Mouse (Mus musculus): ENCODE measurements around the gene Acap2. TPM values are rescaled to one million over a fixed set of nuclear protein-coding genes. Genes with fewer than 3 reads are reported as not detected.

Acap2 gene
- total RNA-seq, 2 experiments from 2014 or later = 6.9 to 9.3 TPM

DNA sequence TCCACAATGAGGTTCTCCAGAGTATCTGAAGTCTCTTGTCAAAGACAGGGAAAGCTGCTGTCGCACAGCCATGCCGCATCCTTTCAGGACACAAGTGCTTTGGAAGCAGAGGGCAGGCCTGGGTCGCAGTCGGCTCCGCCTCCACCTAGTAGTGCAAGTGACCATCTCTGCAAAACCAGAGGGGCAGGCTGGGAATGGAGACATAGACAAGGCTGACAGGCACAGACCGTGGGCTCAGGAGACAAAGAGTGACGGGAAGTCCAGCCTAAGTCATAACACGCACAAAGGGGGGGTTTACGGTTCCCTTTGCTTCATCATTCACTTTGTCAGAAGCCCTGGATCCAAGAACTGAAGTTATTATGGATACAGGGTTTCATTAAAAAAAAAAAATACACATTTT lies 107.9 kb downstream of the Acap2 start:
- no peak for DNase-seq (ENCODE audit: low spot score)

DNA sequence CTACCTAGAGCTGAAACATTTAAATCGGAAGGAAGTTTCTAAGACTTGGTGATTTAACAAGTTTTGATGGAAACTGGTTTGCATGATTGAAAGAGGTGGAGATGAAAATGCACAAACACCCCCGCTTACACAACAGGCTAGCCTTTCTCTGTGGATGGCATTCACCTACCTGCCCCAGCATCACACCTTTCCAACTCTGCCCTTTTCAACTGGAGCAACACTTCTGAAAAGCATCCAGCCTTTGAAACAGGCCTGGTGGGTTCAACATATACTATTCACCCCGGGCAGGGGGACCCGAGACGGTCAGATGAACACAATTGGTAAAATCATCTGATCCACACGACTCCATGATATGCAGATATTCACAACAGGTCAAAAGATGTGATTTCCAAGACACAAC lies 119.2 kb downstream of the Acap2 start:
- DNase-seq (ENCODE audit: low spot score) = no peak

DNA sequence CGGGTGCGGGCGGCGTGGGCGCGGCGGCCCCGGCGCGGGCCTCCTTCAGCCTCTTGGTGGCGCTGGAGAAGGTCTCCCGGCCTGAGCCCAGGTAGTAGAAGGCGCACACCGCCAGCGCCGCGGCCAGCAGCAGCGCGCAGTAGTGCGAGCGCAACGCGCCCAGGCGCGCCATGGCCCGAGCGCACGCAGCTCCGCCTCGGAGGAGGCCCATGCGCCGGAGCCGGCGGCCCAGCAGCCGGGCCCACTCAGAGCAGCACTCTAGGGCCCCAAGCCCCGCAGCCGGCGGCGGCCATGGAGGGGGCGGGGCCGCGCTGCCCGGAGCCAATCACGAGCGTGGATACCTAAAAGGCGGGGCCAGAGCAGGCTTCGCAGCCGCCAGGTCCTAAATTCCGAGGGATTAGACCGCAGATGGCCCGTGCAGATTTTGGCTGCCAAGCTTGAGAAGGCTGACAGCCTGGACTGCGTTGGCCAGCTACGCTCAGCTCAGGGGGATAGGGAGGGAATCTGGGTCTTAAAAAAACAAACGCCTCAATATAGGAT lies 119.8 kb downstream of the Acap2 start, which contains the start of gene Xxylt1:
TSS of gene Xxylt1 (minus strand) at position 308 of the 540 bp plus-strand sequence.
- peak; percentile 94 for DNase-seq (ENCODE audit: low spot score)

DNA sequence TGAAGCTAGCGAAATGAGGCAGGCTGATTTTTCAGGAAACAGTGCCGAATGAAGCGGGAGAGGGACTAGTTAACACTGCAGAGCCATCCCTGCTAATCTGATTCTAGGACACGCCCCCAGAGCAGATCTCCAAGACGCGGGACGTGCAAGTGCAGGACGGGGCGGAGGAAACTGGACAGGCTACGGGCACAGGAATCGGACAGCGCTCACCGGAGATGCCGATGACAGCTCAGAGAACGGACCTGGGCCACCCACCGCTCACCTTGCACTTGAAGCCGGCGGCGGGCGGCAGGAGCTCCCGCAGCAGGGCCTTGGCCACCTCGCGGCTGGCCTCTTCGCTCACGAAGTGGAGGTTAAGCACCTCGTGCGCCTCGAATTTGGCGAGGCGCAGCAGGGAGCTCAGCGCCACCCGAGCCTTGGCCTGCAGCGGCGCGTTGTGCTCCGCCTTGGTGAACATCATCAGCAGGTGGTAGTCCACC lies 120.4 kb downstream of the Acap2 start:
- peak; percentile 66 for DNase-seq (ENCODE audit: low spot score)

DNA sequence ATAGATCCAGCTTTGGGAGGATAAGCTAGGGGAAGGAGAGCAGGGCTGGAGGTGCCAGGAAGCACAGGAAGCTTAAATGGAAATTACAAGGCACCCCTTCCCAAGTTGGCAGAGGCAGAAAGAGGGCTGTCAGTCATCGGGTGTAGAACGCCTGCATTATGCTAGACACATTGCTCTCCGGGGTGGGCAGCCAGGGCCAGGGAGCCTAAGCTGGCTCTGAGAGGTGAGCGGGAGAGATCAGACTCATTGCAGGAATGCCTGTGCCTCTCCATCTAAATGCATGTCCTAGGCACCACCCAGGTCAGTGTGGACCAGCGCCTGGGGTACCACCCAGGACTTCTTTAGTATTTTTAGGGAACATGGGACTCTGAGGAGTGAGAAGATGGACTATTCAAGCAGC lies 123.6 kb downstream of the Acap2 start:
- DNase-seq (ENCODE audit: low spot score) = no peak

DNA sequence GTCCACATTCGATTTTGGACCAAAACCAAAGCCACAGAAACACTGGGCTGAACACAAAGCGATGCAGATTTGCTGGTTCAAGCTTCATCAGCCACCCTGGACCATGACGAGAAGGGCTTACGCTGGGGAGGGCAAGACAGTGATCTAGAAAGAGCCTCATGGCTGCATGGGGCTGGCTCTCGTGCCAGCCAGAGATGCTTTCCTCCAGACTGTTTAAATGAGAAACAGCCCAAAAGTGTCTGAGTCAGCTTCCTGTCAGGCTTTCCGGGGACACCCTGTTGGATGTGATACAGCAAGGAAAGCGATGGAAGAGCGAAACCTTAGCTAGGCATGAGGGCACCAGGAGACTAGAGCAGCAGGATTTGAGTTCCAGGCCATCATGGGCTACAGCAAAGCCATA lies 124.6 kb downstream of the Acap2 start:
- no peak for DNase-seq (ENCODE audit: low spot score)

DNA sequence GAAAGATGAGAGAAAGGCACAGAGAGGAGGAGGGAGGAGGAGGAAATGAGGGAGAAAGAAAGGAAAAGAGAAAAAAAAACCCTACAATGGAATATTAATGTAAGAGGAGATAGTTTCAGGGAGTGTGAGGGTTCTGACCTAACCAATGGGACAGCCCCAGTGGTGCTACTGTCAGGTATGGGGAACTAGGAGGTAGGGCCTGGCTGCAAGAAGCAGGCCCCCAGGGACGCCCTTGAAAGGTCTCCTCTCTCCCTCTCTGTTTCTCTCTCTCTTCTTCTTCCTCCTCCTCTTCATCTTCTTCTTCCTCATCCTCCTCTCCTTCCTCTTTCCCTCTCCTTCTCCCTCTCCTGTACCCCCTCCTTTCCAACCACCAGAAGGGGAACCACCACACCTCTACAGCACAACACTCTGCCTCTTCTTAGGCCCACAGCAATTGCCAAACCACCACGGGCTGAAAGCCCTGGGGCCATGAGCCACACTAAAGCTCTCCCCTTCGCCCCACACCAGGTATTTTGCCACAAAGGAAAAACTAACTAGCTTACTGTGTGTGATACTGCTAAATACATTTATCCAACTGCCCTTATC lies 126.6 kb downstream of the Acap2 start:
- DNase-seq (ENCODE audit: low spot score) = no peak

DNA sequence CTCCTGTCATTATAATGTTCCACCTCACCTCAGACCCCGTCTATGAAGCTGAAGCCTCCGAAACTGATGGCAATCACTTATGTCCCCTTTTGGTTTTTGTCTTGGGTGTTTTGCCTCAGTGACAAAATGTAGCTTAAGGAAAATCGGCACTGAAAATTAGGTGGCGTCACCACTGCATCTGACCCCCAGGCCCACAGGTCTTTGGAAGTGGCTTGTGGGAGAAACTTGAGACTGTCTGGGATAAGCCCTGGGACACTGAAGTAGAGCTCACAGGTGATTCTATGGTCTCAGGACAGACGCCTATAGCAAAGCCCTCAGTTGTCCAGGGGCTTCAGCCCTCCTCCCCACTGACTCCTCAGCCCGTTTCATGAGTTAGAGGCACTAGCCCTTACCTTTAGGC lies 129.3 kb downstream of the Acap2 start:
- DNase-seq (ENCODE audit: low spot score) = no peak

DNA sequence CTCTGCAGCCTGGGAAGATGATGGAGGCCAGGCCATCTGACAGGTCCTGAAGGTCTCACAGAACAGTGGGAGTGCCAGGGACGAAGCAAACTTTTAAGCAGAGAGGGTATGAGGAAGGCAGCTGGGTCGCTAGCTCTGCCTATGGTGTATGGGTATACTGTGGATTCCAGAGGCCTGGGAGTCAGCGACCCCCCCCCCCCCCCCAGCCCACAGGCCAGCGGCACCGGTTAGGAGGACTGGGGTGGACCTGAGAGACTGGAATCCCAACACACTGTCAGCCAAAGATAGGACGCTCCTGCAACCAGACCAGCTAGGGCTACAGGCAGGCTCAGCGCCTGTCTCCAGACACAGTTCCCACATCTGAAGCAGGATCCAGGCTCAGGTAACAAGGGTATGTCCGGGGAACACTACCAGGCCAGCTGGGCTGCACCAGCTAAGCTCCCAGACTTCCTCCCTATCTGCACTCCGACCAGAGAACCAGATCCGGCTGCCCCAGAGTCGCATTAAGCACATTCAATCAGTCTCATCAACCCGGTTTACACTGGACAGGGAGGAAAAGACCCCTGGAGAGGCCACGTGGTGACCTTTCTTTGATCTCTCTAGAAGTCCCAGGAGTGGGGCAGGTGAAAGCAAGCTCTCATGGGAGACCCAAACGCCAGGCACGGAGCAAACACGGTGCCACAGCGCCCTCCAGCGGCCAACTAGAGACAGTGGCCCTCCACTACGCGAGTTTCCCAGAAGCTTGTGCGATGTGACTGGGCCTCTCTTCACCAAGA lies 130.5 kb downstream of the Acap2 start:
- peak; percentile 81 for DNase-seq (ENCODE audit: low spot score)

DNA sequence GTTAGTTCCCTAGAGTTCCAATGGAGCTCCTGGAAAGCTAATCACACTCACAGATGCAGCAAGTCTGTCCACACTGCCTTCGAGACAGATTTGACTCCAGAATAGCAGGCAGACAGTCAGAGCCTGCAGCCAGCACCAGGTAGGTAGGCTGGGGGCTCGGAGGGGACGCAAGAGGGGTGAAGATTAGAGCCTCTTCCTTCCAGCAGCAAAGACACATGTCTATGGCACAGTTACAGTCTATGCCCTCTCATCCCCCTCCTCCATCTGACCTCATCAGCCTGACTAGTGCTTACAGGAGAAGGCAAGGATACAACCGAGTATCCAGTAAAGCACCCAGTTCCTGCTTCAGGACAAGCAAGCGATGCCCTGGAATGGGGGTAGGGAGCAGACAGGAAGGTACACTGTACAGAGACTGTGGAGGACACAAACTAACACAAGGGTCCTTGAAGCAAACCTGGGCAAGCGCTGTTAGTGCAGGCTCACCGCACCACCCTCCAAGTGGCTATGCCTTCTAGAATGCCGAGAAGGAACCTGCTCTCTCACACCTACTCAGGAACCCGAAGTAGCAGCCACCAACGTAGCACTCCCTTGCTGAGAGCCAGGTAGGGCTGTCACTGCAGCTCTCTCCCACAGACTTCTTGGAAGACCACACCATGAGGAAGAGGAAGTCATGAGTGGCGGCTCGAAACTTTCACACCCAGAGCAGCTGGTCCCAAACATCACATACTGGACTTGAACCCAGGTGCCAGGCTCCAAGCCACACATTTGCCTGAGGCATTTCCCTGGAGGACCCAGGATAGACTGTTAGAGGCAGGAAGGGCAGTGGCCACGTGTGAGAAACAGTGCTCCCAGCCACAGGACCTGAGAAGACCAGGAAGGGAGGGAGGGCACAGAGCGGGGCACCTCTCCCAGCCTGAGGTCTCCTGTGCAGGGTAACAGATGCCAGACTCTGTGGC lies 131.6 kb downstream of the Acap2 start:
- DNase-seq (ENCODE audit: low spot score) = no peak

DNA sequence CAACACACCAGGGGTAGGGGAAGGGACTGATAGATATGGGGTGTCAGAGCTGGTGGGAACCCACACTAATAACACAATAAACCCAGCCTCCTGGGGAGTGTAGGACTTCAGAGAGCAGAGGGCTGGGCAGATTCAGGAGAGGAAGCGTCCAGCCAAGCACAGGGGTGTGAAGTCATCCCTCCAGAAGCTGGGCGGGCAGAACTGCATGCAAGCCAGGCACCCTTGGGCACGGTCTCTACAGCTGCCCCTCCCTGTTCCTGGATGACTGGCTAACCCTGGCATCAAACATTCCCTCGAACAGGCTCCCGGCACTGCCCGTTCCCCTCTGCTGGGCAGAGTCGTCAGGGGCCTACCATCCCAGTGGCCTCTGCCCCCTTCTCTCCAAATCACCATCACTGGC lies 132.8 kb downstream of the Acap2 start:
- peak; percentile 35 for DNase-seq (ENCODE audit: low spot score)

DNA sequence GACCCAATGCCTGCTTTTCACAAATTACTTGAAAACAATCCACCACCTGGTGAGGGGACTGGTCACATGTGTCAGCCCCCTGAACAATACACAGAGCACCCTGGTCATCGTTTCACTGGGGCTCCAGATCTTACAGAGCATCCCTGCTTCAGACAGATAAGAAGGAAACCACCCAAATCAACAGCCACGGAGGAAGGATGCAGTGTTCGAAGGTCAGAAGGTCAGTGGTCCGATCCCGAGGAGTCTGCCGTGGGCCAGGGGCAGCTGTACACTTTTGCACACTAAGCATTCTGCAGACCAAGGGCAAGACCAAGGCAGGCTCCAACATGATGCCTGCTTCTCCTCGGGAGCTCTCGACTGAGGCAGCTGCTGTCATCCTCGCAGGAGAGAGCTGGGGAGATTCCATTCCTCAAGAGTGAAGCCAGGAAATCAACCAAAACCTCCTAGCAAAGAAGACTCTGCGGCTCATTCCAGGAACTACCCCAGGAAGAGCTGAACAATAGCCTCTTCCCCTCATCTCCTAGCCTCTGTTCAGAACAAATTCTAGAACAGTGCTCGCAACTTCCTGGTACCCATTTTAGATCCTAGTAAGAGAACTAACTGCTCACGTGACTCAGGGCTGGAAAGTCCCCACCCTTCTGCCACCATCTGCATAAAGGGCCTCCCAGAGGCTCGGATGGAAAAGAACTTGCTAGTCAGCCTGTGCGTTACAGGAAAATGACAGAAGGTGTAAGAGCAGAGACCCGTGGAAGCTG lies 134.5 kb downstream of the Acap2 start:
- peak; percentile 19 for DNase-seq (ENCODE audit: low spot score)

DNA sequence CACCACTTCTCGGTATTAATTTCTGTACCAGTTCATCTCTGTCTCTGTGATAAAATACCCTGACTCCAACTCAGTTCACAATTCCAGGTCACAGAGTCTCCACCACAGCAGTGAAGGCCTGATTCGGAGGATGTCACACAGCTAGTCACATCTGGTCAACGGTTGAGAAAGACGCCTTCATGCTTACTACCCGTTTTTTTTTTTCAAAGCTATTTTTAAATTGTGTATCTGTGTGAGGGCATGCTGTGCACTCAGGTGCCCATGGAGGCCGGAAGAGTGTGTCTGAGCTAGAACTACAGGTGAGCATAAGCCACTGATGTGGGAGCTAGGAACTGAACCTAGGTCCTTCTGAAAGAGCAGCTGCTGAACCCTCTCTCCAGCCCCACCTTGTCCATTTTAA lies 136.3 kb downstream of the Acap2 start:
- no peak for DNase-seq (ENCODE audit: low spot score)

DNA sequence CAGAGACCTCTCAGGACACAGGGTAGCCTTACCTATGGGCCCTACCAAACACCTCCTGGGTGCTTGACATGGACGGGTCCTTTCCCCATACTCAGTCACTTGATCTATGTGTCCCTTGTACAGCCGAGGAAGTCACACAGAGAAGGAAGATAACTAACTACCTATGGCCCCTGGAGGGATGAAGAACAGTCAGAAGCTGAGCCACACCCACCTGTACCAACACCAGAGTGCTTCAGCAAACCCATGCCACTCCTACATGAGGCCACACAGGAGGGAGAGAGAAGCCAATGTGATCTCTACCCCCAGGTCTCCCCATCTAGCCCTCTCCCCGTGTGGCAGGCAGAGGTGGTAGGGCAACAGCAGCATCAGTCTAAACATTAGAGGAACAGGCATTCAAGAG lies 138.1 kb downstream of the Acap2 start:
- no peak for DNase-seq (ENCODE audit: low spot score)

DNA sequence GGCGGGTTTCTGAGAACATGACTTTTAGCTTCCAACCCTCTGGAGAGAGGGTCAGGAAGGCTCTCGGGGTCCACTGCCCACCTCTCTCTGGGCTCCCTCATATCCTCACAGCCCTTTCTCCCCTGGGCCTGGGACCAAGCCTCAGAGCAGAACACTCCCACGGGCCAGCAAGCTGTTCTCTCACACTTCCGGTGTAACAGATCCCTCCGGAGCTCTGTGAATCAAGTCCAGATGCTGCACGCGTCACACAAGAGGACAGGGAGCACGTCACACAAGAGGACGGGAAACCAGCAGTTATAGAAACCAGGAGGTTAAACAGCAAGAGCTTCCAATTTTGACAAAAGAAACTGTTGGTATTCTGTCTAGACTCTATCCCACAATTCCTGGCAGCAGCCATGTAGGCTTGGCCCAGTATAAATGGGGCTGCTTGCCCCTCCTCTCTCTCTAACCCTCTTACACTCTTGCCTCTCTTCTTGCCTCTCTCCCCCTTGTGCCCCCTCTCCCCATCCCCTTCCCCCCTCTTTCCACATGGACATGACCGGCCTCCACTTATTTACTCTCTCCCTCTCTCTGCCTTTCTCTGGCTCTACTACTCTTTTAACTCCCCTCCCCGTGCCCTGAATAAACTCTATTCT lies 139.7 kb downstream of the Acap2 start:
- peak; percentile 40 for DNase-seq (ENCODE audit: low spot score)

DNA sequence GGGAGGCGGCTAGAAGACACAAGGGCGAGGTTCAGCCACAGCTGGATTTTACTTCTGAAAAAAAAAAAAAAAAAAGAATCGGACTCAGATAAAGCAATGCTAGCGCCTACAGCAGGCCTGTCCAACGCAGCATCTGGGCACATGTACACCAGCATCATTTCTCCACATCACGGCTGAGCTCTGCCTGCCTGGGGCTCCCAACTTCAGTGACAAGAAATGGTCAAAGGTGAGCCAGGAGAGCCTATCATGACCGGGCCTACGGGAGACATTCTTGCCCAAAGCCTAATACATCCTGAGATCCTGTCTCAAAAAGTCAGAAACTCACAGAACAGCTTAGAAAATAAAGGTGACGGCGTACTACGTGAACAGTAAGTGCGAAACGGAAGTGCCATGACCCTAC lies 140.3 kb downstream of the Acap2 start:
- DNase-seq (ENCODE audit: low spot score) = no peak

DNA sequence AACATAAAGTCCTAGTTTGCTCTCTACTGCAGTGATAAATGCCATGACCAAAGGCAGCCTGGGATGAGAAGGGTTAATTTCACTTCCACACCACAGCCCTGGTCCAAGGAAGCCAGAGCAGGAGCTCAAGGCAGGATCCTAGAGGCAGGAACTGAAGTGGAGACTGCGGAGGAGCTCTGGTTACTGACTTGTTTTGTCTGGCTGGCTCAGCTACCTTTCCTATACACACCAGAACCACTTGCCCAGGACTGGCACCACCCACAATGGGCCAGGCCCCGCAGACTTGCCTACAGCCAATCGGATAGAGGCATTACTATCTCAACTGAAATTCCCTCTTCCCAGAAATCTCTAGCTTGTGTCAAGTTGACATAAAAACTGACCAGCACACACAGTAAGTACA lies 140.8 kb downstream of the Acap2 start:
- DNase-seq (ENCODE audit: low spot score) = no peak

DNA sequence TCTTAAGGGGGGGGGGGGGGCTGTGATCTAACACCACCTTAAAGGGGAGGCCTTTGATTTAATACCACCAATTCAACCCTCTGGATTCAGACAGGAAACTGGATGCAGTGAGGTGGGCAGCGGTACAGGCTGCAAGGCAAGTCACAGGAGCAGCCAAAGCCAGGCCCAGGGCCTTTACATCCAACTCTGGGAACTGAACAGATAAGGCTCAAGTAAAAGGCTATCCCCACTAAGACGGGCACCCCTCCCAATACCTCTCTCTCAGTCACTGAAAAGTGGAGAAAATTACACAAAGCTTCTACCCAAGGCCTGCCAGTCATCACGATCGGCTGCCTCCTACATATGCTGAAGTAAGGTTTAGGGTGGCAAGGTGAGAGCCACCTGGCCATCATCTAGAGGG lies 141.3 kb downstream of the Acap2 start:
- no peak for DNase-seq (ENCODE audit: low spot score)

DNA sequence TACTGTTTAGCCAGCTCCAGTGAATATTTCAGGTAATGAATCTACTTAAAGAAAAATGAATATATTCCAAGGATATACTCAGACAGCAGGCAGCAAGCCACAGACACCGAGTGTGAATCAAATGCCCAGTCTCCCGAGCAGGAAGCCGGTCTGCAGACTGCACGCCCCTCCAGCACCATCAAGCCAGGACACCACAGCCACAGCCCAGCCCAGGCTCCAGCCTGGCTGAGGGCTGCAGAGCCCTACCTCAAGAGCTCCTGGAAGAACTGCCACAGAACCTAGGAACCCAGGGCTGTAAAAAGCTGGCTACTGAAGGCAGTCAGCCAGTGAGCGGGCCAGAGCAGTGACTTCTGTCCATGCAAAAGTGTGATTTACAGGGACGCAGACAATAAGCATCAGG lies 148.2 kb downstream of the Acap2 start:
- DNase-seq (ENCODE audit: low spot score) = no peak

DNA sequence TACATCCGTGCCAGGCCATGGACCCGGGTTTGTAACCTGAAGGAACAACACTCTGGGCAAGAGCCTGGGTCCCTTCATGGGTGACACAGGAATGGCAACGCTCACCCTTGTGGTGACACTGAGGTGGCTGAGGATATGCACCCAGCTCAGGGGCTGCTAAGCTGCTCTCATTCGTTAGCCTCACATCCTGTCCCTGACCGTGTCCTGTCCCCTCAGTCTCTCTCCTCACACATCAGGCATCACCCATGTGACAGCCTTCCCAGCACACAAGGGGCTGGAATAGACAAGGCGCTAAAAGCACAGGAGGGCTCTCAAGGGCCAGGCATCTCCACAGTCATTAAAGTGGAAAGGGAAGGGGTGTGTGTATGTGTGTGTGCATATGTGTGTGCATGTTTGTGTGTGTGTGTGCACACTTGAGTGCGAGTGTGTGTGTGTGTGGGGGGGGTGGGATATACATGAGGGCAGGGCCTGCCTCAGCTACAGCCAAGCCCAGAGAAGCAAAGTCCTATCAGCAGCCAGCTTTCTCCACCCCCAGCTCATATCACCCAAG lies 148.8 kb downstream of the Acap2 start:
- no peak for DNase-seq (ENCODE audit: low spot score)

Measured in gastrocnemius, adult 18-20 months (tissue).